Mouse (Mus musculus) heart, adult 11 months (tissue): ENCODE data around the gene Hyal2.
A peak's percentile ranks its signal among the peaks of the same experiment; 100 is the strongest.

Source experiments
- DNase-seq: peaks from one replicate; pipeline ENCODE4 v3.0.0; 2022

Hyal2 gene

GRCm38 (mm10) chr9:107612945-107613569 lies 45.3 kb downstream of the Hyal2 start:
- no peak for DNase-seq

GRCm38 (mm10) chr9:107615035-107615434 lies 47.3 kb downstream of the Hyal2 start:
- peak; percentile 95 for DNase-seq

GRCm38 (mm10) chr9:107617461-107617860 lies 49.7 kb downstream of the Hyal2 start:
- DNase-seq = no peak

GRCm38 (mm10) chr9:107618098-107618497 lies 50.4 kb downstream of the Hyal2 start:
- DNase-seq = peak; percentile 95

- peak; percentile 98 for DNase-seq
Measured at GRCm38 (mm10) chr9:107618778-107619545, 51.2 kb downstream of the Hyal2 start.

GRCm38 (mm10) chr9:107619546-107619879 lies 51.8 kb downstream of the Hyal2 start:
- peak; percentile 96 for DNase-seq

GRCm38 (mm10) chr9:107620954-107621353 lies 53.2 kb downstream of the Hyal2 start:
- DNase-seq = no peak
